Comparison of ENCODE assay signal across 8 mouse cellular contexts in the genomic region with DNA sequence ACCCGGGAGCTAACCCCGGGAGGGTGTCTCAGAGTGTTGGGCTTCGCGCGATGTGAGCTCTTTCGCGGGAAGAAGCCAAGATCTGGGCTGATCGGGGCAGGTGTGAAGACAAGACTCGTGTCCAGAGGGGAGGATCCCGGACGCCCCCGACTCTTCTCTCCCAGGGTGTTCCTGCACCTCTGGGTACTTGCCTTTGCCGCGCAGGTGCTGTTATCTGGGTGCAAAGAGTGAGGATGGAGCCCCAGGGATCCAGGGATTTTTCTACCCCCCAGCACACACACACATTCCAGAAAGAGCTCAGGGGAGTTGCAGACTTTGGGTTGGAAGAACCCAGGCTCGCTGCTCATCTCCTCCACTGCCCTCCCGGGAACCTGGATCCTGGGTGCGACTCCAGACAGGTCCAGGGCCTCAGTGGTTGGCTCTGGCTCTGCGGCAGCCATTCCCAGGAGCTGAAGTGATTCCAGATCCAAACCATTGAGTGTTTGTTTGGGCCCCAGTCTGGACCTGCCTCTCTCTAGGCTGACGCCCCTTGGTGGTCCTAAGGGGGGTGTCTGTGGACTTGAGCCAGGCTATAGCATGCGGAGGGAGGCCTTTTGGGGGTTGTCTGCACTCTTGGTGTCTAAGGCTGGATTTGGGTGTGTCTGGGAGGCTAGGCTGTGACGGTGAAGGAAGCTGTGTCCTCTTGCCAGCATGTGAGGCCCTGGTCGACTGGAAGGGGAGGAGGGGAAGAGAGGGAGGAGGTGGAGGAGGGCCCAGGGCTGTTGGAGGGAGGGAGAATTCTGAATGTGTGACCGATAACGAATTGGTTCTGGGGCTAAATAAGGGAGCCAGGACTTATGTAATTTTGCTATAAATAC. TPM values are rescaled to one million over a fixed set of nuclear protein-coding genes. Genes with fewer than 3 reads are reported as not detected.
DNase-seq lines count a peak whose midpoint lies in the region; ATAC-seq and TF ChIP-seq lines count a peak whose summit lies in the region.

No protein-coding gene starts in this region.

- no peaks in the 10 kb centered on the region for H3K36me3 ChIP-seq in forebrain, postnatal 0 days (ENCODE audit: insufficient read depth)
- no peaks in the 10 kb centered on the region for H3K36me3 ChIP-seq in lung, postnatal 0 days (ENCODE audit: insufficient read depth, low read length)

- no peaks in the 10 kb centered on the region for H3K9me3 ChIP-seq in forebrain, postnatal 0 days (ENCODE audit: low read length)
- no peaks in the 10 kb centered on the region for H3K9me3 ChIP-seq in lung, postnatal 0 days (ENCODE audit: low read length)

- H3K4me1 ChIP-seq in cerebellum, adult 2 months (ENCODE audit: control insufficient read depth, insufficient read depth, low read length), result peaks cover 24% of the 10 kb centered on the region
- peaks cover 14% of the 10 kb centered on the region for H3K4me1 ChIP-seq in forebrain, postnatal 0 days (ENCODE audit: insufficient read depth)
- peaks cover 10% of the 10 kb centered on the region for H3K4me1 ChIP-seq in lung, postnatal 0 days (ENCODE audit: insufficient read depth, low read depth, low read length)

- TF ChIP-seq CTCF in cerebellum, adult 2 months (IDR thresholded peaks at IDR 0.05; ENCODE audit: borderline replicate concordance, insufficient read depth, low read depth, low read length), result no peak
- no peak for TF ChIP-seq CTCF in forebrain, postnatal 0 days (IDR thresholded peaks at IDR 0.05; ENCODE audit: low read depth)
- no peak for TF ChIP-seq CTCF in lung, postnatal 0 days (IDR thresholded peaks at IDR 0.05)

- no peak for TF ChIP-seq EP300 in lung, postnatal 0 days (IDR thresholded peaks at IDR 0.05)

- peak; percentile 81 for TF ChIP-seq POLR2A in cerebellum, adult 2 months (IDR thresholded peaks at IDR 0.05; ENCODE audit: borderline replicate concordance, insufficient read depth, low read length)

- H3K27ac ChIP-seq in cerebellum, adult 2 months (ENCODE audit: insufficient read depth, low read length), result peak overlapping the region; percentile 89
- H3K27ac ChIP-seq in forebrain, postnatal 0 days (ENCODE audit: low read depth, low read length), result peak overlapping the region; percentile 79
- H3K27ac ChIP-seq in lung, postnatal 0 days (ENCODE audit: low read length), result peak overlapping the region; percentile 62

- H3K27me3 ChIP-seq in cerebellum, adult 2 months (ENCODE audit: control insufficient read depth, insufficient read depth, low read length), result no peaks in the 10 kb centered on the region
- no peaks in the 10 kb centered on the region for H3K27me3 ChIP-seq in forebrain, postnatal 0 days (ENCODE audit: insufficient read depth, low read length)
- no peaks in the 10 kb centered on the region for H3K27me3 ChIP-seq in lung, postnatal 0 days (replicated peaks; ENCODE audit: insufficient read depth, low read length)

- peak overlapping the region; percentile 78 for H3K4me3 ChIP-seq in cerebellum, adult 2 months (replicated peaks; ENCODE audit: insufficient read depth, low read depth, low read length)
- H3K4me3 ChIP-seq in forebrain, postnatal 0 days (ENCODE audit: low read depth, low read length), result peak overlapping the region; percentile 83
- H3K4me3 ChIP-seq in lung, postnatal 0 days (ENCODE audit: low read depth, low read length), result peak overlapping the region; percentile 79

- peak overlapping the region; percentile 80 for H3K9ac ChIP-seq in forebrain, postnatal 0 days
- H3K9ac ChIP-seq in lung, postnatal 0 days (replicated peaks; ENCODE audit: low read depth), result peak overlapping the region; percentile 55

- peak; percentile 37; the same call in 1 of the 2 replicates for ATAC-seq in forebrain, postnatal 0 days
- peak; percentile 30 to 42; a peak in 2 of 4 replicates for ATAC-seq in hematopoietic stem cell, adult 5-6 weeks (replicated peaks in 1 of 2; ENCODE audit: insufficient read depth in 1 of 2, low FRiP score in 2 of 2, low TSS enrichment in 1 of 2, low read depth in 1 of 2, poor library complexity in 2 of 2, severe bottlenecking in 2 of 2)
- ATAC-seq in lung, postnatal 0 days, result peak; percentile 54

- H3K4me2 ChIP-seq in forebrain, postnatal 0 days (ENCODE audit: low read depth), result peak overlapping the region; percentile 73
- H3K4me2 ChIP-seq in lung, postnatal 0 days (replicated peaks; ENCODE audit: low read depth, low read length), result peak overlapping the region; percentile 85

- DNase-seq in Muller cell, postnatal 12 days (ENCODE audit: inconsistent ontology term), result peak; percentile 84
- DNase-seq in cerebellum, adult 2 months, result peak; percentile 84 to 90
- DNase-seq in forebrain, postnatal 0 days, result peak; percentile 50
- peak; percentile 40 to 48 for DNase-seq in layer of hippocampus, postnatal 25 days (ENCODE audit: extremely low spot score in 1 of 2, low spot score in 1 of 2)
- peak; percentile 85 for DNase-seq in lung, postnatal 0 days (ENCODE audit: low spot score)
- DNase-seq in retina, postnatal 1 day, result peak; percentile 71
- no peak for DNase-seq in thymus, postnatal 25 days

- 2% methylated on average over 24 of the region's 24 CpGs for WGBS in cerebellum, adult 2 months
- WGBS in forebrain, postnatal 0 days, result under 1% methylated on average over 24 of the region's 24 CpGs
- 2% methylated on average over 19 of the region's 24 CpGs for WGBS in lung, postnatal 0 days

RNA-seq across cellular contexts. Expression of a gene that starts 1.3 kb away (rescaled TPM):
- 318 and 354 TPM in 2 replicates for polyA plus RNA-seq in cerebellum, adult 2 months (2012; rRNA removed)
- total RNA-seq in forebrain, postnatal 0 days (2014; rRNA removed), result 37.2 and 40.9 TPM in 2 replicates
- 13.5 and 18.2 TPM in 2 replicates for polyA plus RNA-seq in forebrain, postnatal 0 days (2015; fragmentation: Nextera tagmentation; extraction: Ambion mirVana)
- 22.2 and 35.4 TPM in 2 replicates for total RNA-seq in hematopoietic stem cell, adult 5-6 weeks (2017)
- 100 to 1,000 TPM; 252 to 260 TPM for total RNA-seq in layer of hippocampus, postnatal 25 days (2021)
- polyA plus RNA-seq in lung, postnatal 0 days (2015; fragmentation: Nextera tagmentation; extraction: Ambion mirVana), result 13.9 and 15.5 TPM in 2 replicates

RNA-seq across cellular contexts. Expression of a gene that starts 40.3 kb away (rescaled TPM):
- 23.1 and 27.1 TPM in 2 replicates for polyA plus RNA-seq in cerebellum, adult 2 months (2012; rRNA removed)
- total RNA-seq in forebrain, postnatal 0 days (2014; rRNA removed), result 13.2 and 13.5 TPM in 2 replicates
- polyA plus RNA-seq in forebrain, postnatal 0 days (2015; fragmentation: Nextera tagmentation; extraction: Ambion mirVana), result 5.0 and 7.9 TPM in 2 replicates
- total RNA-seq in hematopoietic stem cell, adult 5-6 weeks (2017), result not detected in 2 replicates
- 100 to 1,000 TPM; 125 to 132 TPM for total RNA-seq in layer of hippocampus, postnatal 25 days (2021)
- 0.42 and 0.62 TPM in 2 replicates for polyA plus RNA-seq in lung, postnatal 0 days (2015; fragmentation: Nextera tagmentation; extraction: Ambion mirVana)

RNA-seq across cellular contexts. Expression of a gene that starts 40.4 kb away (rescaled TPM):
- 0.65 and 1.6 TPM in 2 replicates for polyA plus RNA-seq in cerebellum, adult 2 months (2012; rRNA removed)
- total RNA-seq in forebrain, postnatal 0 days (2014; rRNA removed), result not detected in 2 replicates
- polyA plus RNA-seq in forebrain, postnatal 0 days (2015; fragmentation: Nextera tagmentation; extraction: Ambion mirVana), result 0.15 and 0.28 TPM in 2 replicates
- total RNA-seq in hematopoietic stem cell, adult 5-6 weeks (2017), result not detected in 2 replicates
- 1 to 10 TPM; 1.8 to 2.5 TPM for total RNA-seq in layer of hippocampus, postnatal 25 days (2021)
- polyA plus RNA-seq in lung, postnatal 0 days (2015; fragmentation: Nextera tagmentation; extraction: Ambion mirVana), result not detected in 2 replicates

RNA-seq across cellular contexts. Expression of a gene that starts 46.8 kb away (rescaled TPM):
- 91.1 and 93.2 TPM in 2 replicates for polyA plus RNA-seq in cerebellum, adult 2 months (2012; rRNA removed)
- 103 and 118 TPM in 2 replicates for total RNA-seq in forebrain, postnatal 0 days (2014; rRNA removed)
- 241 and 330 TPM in 2 replicates for polyA plus RNA-seq in forebrain, postnatal 0 days (2015; fragmentation: Nextera tagmentation; extraction: Ambion mirVana)
- total RNA-seq in hematopoietic stem cell, adult 5-6 weeks (2017), result 24.5 and 33.2 TPM in 2 replicates
- 100 to 1,000 TPM; 120 to 131 TPM for total RNA-seq in layer of hippocampus, postnatal 25 days (2021)
- polyA plus RNA-seq in lung, postnatal 0 days (2015; fragmentation: Nextera tagmentation; extraction: Ambion mirVana), result 39.4 and 39.9 TPM in 2 replicates

RNA-seq across cellular contexts. Expression of a gene that starts 50.1 kb away (rescaled TPM):
- polyA plus RNA-seq in cerebellum, adult 2 months (2012; rRNA removed), result not detected in 2 replicates
- 1.7 TPM in 1 of 2 replicates, not detected in the other for total RNA-seq in forebrain, postnatal 0 days (2014; rRNA removed)
- not detected in 2 replicates for polyA plus RNA-seq in forebrain, postnatal 0 days (2015; fragmentation: Nextera tagmentation; extraction: Ambion mirVana)
- not detected in 2 replicates for total RNA-seq in hematopoietic stem cell, adult 5-6 weeks (2017)
- not detected for total RNA-seq in layer of hippocampus, postnatal 25 days (2021)
- polyA plus RNA-seq in lung, postnatal 0 days (2015; fragmentation: Nextera tagmentation; extraction: Ambion mirVana), result not detected in 2 replicates

Comparison
In these comparisons a context has a peak if more than half of its experiments do, and no peak if none do; other contexts are left out.
1. RNA of a gene that starts 40.3 kb away (total RNA-seq): 125 to 132 TPM in layer of hippocampus, postnatal 25 days and 13.2 to 13.5 TPM in forebrain, postnatal 0 days; not detected in hematopoietic stem cell, adult 5-6 weeks; every median in the first group is over 10 times any median in the second.
2. Peak in every context shown above with its lines, with median percentiles within 50 percentile points of each other: H3K27ac ChIP-seq, H3K4me3 ChIP-seq and ATAC-seq.